ENCODE assay signal across 18 mouse cellular contexts in genomic region chr7:132398487-132398886, GRCm38 (mm10).
"Had no signal": no experiment of that assay in that cellular context is flagged by ENCODE, and none has a peak within 500 bp of the region (broad histone marks: within the 10 kb centered on the region; RNA-seq: fewer than 3 reads in every experiment).

No protein-coding gene starts in this region.

- ATAC-seq: liver, postnatal 0 days; midbrain, embryonic 13.5 days; midbrain, embryonic 15.5 days had no signal

- H3K9me3 ChIP-seq: liver, embryonic 13.5 days; liver, embryonic 15.5 days; midbrain, embryonic 15.5 days; neural tube, embryonic 12.5 days; stomach, embryonic 15.5 days had no signal

- DNase-seq: liver; liver, embryonic 13.5 days; liver, postnatal 0 days; lung, postnatal 14 days; right cerebral cortex, postnatal 14 days; thymus, adult 2 months; thymus, postnatal 25 days; thymus, postnatal 4 days had no signal

- H3K27ac ChIP-seq: liver, embryonic 13.5 days; liver, embryonic 15.5 days; macrophage; midbrain, embryonic 13.5 days; midbrain, embryonic 15.5 days; neural tube, embryonic 12.5 days; stomach, embryonic 15.5 days; stomach, postnatal 0 days had no signal

- H3K36me3 ChIP-seq: liver, embryonic 13.5 days; liver, embryonic 15.5 days; midbrain, embryonic 13.5 days; midbrain, embryonic 15.5 days; neural tube, embryonic 12.5 days; stomach, embryonic 15.5 days had no signal

- H3K9ac ChIP-seq: liver, embryonic 13.5 days; liver, embryonic 15.5 days; liver, postnatal 0 days; midbrain, embryonic 13.5 days; midbrain, embryonic 15.5 days; neural tube, embryonic 12.5 days; stomach, embryonic 15.5 days had no signal

- H3K4me2 ChIP-seq: liver, embryonic 11.5 days; liver, embryonic 13.5 days; liver, embryonic 15.5 days; midbrain, embryonic 11.5 days; midbrain, embryonic 13.5 days; midbrain, embryonic 15.5 days; neural tube, embryonic 12.5 days; stomach, embryonic 15.5 days had no signal

- H3K27me3 ChIP-seq: liver, embryonic 13.5 days; liver, embryonic 15.5 days; midbrain, embryonic 13.5 days; midbrain, embryonic 15.5 days; neural tube, embryonic 12.5 days; stomach, embryonic 15.5 days had no signal

- H3K4me3 ChIP-seq: liver, embryonic 13.5 days; liver, embryonic 15.5 days; megakaryocyte, embryonic 14.5 days; midbrain, embryonic 13.5 days; midbrain, embryonic 15.5 days; neural tube, embryonic 12.5 days; stomach, embryonic 15.5 days had no signal
